Mouse (Mus musculus): ENCODE results near the gene Ptges.

GRCm38 (mm10) chr2:30891002-30891401 lies 38.7 kb downstream of the Ptges start:
- TF ChIP-seq GATA1 (IDR thresholded peaks at IDR 0.05; ENCODE audit: low read length): no peak
- TF ChIP-seq TAL1 (IDR thresholded peaks at IDR 0.05; ENCODE audit: low read length): no peak

Data from erythroblast, embryonic 14.5 days (primary cell).